Mouse (Mus musculus) ZHBTc4 (cell line): ENCODE results near the gene Fgf12.

Experiments used
- DNase-seq: peaks from one replicate; pipeline ENCODE4 v3.0.0-alpha.2; 2011; ENCODE audit warnings: low read depth, low spot score

Gene Fgf12

GRCm38 (mm10) chr16:28336700-28337099 lies 416.2 kb downstream of the Fgf12 start:
- DNase-seq: no peak

GRCm38 (mm10) chr16:28335025-28335424 lies 417.8 kb downstream of the Fgf12 start:
- DNase-seq: no peak

GRCm38 (mm10) chr16:28323576-28323975 lies 429.3 kb downstream of the Fgf12 start:
- DNase-seq: no peak

- no peak for DNase-seq
Measured at GRCm38 (mm10) chr16:28311618-28312017, 441.2 kb downstream of the Fgf12 start.

- no peak for DNase-seq
Measured at GRCm38 (mm10) chr16:28303889-28304288, 449.0 kb downstream of the Fgf12 start.

GRCm38 (mm10) chr16:28289689-28290330 lies 463.1 kb downstream of the Fgf12 start:
- DNase-seq: no peak

GRCm38 (mm10) chr16:28257904-28258303 lies 495.0 kb downstream of the Fgf12 start:
- no peak for DNase-seq

- DNase-seq: peak; percentile 5
Measured at GRCm38 (mm10) chr16:28254303-28254702, 498.6 kb downstream of the Fgf12 start.

GRCm38 (mm10) chr16:28251930-28252329 lies 500.9 kb downstream of the Fgf12 start:
- DNase-seq: no peak

- DNase-seq: no peak
Measured at GRCm38 (mm10) chr16:28242867-28243649, 509.8 kb downstream of the Fgf12 start.

GRCm38 (mm10) chr16:28239382-28239781 lies 513.5 kb downstream of the Fgf12 start:
- DNase-seq: no peak

- DNase-seq: no peak
Measured at GRCm38 (mm10) chr16:28238019-28238868, 514.6 kb downstream of the Fgf12 start.

GRCm38 (mm10) chr16:28215930-28216329 lies 536.9 kb downstream of the Fgf12 start:
- DNase-seq: no peak

GRCm38 (mm10) chr16:28212411-28212810 lies 540.5 kb downstream of the Fgf12 start:
- DNase-seq: peak; percentile 51

GRCm38 (mm10) chr16:28156443-28156842 lies 596.4 kb downstream of the Fgf12 start:
- DNase-seq: no peak

GRCm38 (mm10) chr16:28140972-28141371 lies 611.9 kb downstream of the Fgf12 start:
- DNase-seq: peak; percentile 16

- DNase-seq: no peak
Measured at GRCm38 (mm10) chr16:28127006-28127405, 625.9 kb downstream of the Fgf12 start.
